Mouse (Mus musculus): Measurements from ENCODE around the gene Fam83b. TPM values are rescaled to one million over a fixed set of nuclear protein-coding genes. Genes with fewer than 3 reads are reported as not detected.

Gene Fam83b
- 2.4 and 7.5 TPM in 2 replicates for polyA plus RNA-seq (2012; rRNA removed)

GRCm38 (mm10) chr9:76566515-76567280 is at the start of gene Fam83b:
Gene Fam83b, minus strand, starts transcription at chr9:76567116.
- WGBS, result 2% methylated on average over 40 of the region's 40 CpGs
- DNase-seq (ENCODE audit: low read depth, low spot score), result peak; percentile 60

GRCm38 (mm10) chr9:76614165-76614564 is 47.2 kb upstream of the Fam83b start:
- no peak for DNase-seq (ENCODE audit: low read depth, low spot score)
- WGBS, result 68% methylated on average over 4 of the region's 4 CpGs

- no peak for DNase-seq (ENCODE audit: low read depth, low spot score)
- WGBS, result 76% methylated on average over 5 of the region's 5 CpGs
Observed at GRCm38 (mm10) chr9:76603744-76604143, 36.8 kb upstream of the Fam83b start.

- WGBS, result 47% methylated on average over 2 of the region's 2 CpGs
- no peak for DNase-seq (ENCODE audit: low read depth, low spot score)
Observed at GRCm38 (mm10) chr9:76602874-76603273, 36.0 kb upstream of the Fam83b start.

- 75% methylated on average over 4 of the region's 4 CpGs for WGBS
- DNase-seq (ENCODE audit: low read depth, low spot score), result no peak
Observed at GRCm38 (mm10) chr9:76597395-76597794, 30.5 kb upstream of the Fam83b start.

- DNase-seq (ENCODE audit: low read depth, low spot score), result no peak
- 23% methylated on average over 2 of the region's 2 CpGs for WGBS
Observed at GRCm38 (mm10) chr9:76593841-76594240, 26.9 kb upstream of the Fam83b start.

- DNase-seq (ENCODE audit: low read depth, low spot score), result no peak
- 53% methylated on average over 6 of the region's 6 CpGs for WGBS
Observed at GRCm38 (mm10) chr9:76583943-76584342, 17.0 kb upstream of the Fam83b start.

- DNase-seq (ENCODE audit: low read depth, low spot score), result peak; percentile 36
- 42% methylated on average over 5 of the region's 5 CpGs for WGBS
Observed at GRCm38 (mm10) chr9:76581966-76582365, 15.1 kb upstream of the Fam83b start.

GRCm38 (mm10) chr9:76567281-76567655 is 352 bp upstream of the Fam83b start:
- DNase-seq (ENCODE audit: low read depth, low spot score), result no peak
- 2% methylated on average over 13 of the region's 13 CpGs for WGBS

- 35% methylated on average over 2 of the region's 2 CpGs for WGBS
Observed at GRCm38 (mm10) chr9:76565656-76566055, 1.3 kb downstream of the Fam83b start.

GRCm38 (mm10) chr9:76564071-76564470 is 2.8 kb downstream of the Fam83b start:
- WGBS, result 19% methylated on average over 1 of the region's 1 CpGs
- DNase-seq (ENCODE audit: low read depth, low spot score), result no peak

More at GRCm38 (mm10) chr9:76565656-76566055, 1.3 kb downstream of the Fam83b start:
- no peak for DNase-seq (ENCODE audit: low read depth, low spot score)

GRCm38 (mm10) chr9:76562794-76563193 is 4.1 kb downstream of the Fam83b start:
- 56% methylated on average over 6 of the region's 6 CpGs for WGBS
- no peak for DNase-seq (ENCODE audit: low read depth, low spot score)

GRCm38 (mm10) chr9:76559240-76559639 is 7.7 kb downstream of the Fam83b start:
- no peak for DNase-seq (ENCODE audit: low read depth, low spot score)
- 84% methylated on average over 2 of the region's 2 CpGs for whole genome bisulfite sequencing

GRCm38 (mm10) chr9:76553758-76554157 is 13.2 kb downstream of the Fam83b start:
- no peak for DNase-seq (ENCODE audit: low read depth, low spot score)
- WGBS, result 31% methylated on average over 2 of the region's 2 CpGs

- no peak for DNase-seq (ENCODE audit: low read depth, low spot score)
- WGBS, result 20% methylated on average over 1 of the region's 1 CpGs
Observed at GRCm38 (mm10) chr9:76553115-76553514, 13.8 kb downstream of the Fam83b start.

- 71% methylated on average over 3 of the region's 3 CpGs for WGBS
- DNase-seq (ENCODE audit: low read depth, low spot score), result no peak
Observed at GRCm38 (mm10) chr9:76546714-76547113, 20.2 kb downstream of the Fam83b start.

GRCm38 (mm10) chr9:76540684-76541083 is 26.2 kb downstream of the Fam83b start:
- WGBS, result 62% methylated on average over 4 of the region's 4 CpGs
- DNase-seq (ENCODE audit: low read depth, low spot score), result no peak

GRCm38 (mm10) chr9:76539953-76540621 is 26.8 kb downstream of the Fam83b start:
- no peak for DNase-seq (ENCODE audit: low read depth, low spot score)
- WGBS, result 69% methylated on average over 7 of the region's 7 CpGs

GRCm38 (mm10) chr9:76539271-76539670 is 27.6 kb downstream of the Fam83b start:
- WGBS, result 36% methylated on average over 7 of the region's 7 CpGs
- DNase-seq (ENCODE audit: low read depth, low spot score), result no peak

- DNase-seq (ENCODE audit: low read depth, low spot score), result no peak
- WGBS, result 85% methylated on average over 9 of the region's 9 CpGs
Observed at GRCm38 (mm10) chr9:76536032-76536431, 30.9 kb downstream of the Fam83b start.

GRCm38 (mm10) chr9:76532403-76532802 is 34.5 kb downstream of the Fam83b start:
- 94% methylated on average over 3 of the region's 3 CpGs for WGBS
- no peak for DNase-seq (ENCODE audit: low read depth, low spot score)
